Mouse (Mus musculus) hindlimb bud, embryonic 11.5 days (tissue): ENCODE measurements around the gene Gm5136.

Experiments
- DNase-seq: peaks from one replicate; pipeline ENCODE4 v3.0.0-alpha.2; 2012; ENCODE audit warnings: low read depth, low spot score; ENCODE audit errors: extremely low spot score

Gm5136 gene

GRCm38 (mm10) chr10:108699946-108700345 is at the start of gene Gm5136:
Gm5136 (minus strand) TSS chr10:108700160.
- no peak for DNase-seq

- DNase-seq: no peak
These were observed 43.8 kb upstream of the Gm5136 start for GRCm38 (mm10) chr10:108743759-108744158.

- DNase-seq: no peak
These were observed 34.0 kb upstream of the Gm5136 start for GRCm38 (mm10) chr10:108733982-108734381.

GRCm38 (mm10) chr10:108728961-108729360 is 29.0 kb upstream of the Gm5136 start:
- no peak for DNase-seq

GRCm38 (mm10) chr10:108726391-108726790 is 26.4 kb upstream of the Gm5136 start:
- no peak for DNase-seq

- DNase-seq: no peak
These were observed 24.9 kb upstream of the Gm5136 start for GRCm38 (mm10) chr10:108724878-108725277.

GRCm38 (mm10) chr10:108710514-108710913 is 10.6 kb upstream of the Gm5136 start:
- DNase-seq: no peak

- DNase-seq: no peak
These were observed 5.7 kb upstream of the Gm5136 start for GRCm38 (mm10) chr10:108705658-108706057.

- no peak for DNase-seq
These were observed 1.6 kb upstream of the Gm5136 start for GRCm38 (mm10) chr10:108701361-108702128.

- DNase-seq: no peak
These were observed 2.9 kb downstream of the Gm5136 start for GRCm38 (mm10) chr10:108697062-108697461.

- DNase-seq: no peak
These were observed 9.0 kb downstream of the Gm5136 start for GRCm38 (mm10) chr10:108690954-108691353.

- no peak for DNase-seq
These were observed 13.3 kb downstream of the Gm5136 start for GRCm38 (mm10) chr10:108686696-108687095.

- no peak for DNase-seq
These were observed 20.1 kb downstream of the Gm5136 start for GRCm38 (mm10) chr10:108679675-108680390.

GRCm38 (mm10) chr10:108677053-108677452 is 22.9 kb downstream of the Gm5136 start:
- no peak for DNase-seq

- no peak for DNase-seq
These were observed 31.0 kb downstream of the Gm5136 start for GRCm38 (mm10) chr10:108668944-108669343.

- DNase-seq: no peak
These were observed 39.7 kb downstream of the Gm5136 start for GRCm38 (mm10) chr10:108660295-108660694.

GRCm38 (mm10) chr10:108658300-108658699 is 41.7 kb downstream of the Gm5136 start:
- no peak for DNase-seq

GRCm38 (mm10) chr10:108657669-108658068 is 42.3 kb downstream of the Gm5136 start:
- no peak for DNase-seq

- DNase-seq: no peak
These were observed 43.1 kb downstream of the Gm5136 start for GRCm38 (mm10) chr10:108656898-108657297.

GRCm38 (mm10) chr10:108655074-108655473 is 44.9 kb downstream of the Gm5136 start:
- DNase-seq: no peak

GRCm38 (mm10) chr10:108652831-108653230 is 47.1 kb downstream of the Gm5136 start:
- no peak for DNase-seq

GRCm38 (mm10) chr10:108652066-108652465 is 47.9 kb downstream of the Gm5136 start:
- DNase-seq: no peak
